Mouse (Mus musculus): ENCODE measurements around the gene Gpr31b.
"Not testable (repeated sequence)": the region's sequence is repeated elsewhere in the genome, so short reads cannot be mapped to it uniquely, and the experiment has no call there.

The Gpr31b gene

DNA sequence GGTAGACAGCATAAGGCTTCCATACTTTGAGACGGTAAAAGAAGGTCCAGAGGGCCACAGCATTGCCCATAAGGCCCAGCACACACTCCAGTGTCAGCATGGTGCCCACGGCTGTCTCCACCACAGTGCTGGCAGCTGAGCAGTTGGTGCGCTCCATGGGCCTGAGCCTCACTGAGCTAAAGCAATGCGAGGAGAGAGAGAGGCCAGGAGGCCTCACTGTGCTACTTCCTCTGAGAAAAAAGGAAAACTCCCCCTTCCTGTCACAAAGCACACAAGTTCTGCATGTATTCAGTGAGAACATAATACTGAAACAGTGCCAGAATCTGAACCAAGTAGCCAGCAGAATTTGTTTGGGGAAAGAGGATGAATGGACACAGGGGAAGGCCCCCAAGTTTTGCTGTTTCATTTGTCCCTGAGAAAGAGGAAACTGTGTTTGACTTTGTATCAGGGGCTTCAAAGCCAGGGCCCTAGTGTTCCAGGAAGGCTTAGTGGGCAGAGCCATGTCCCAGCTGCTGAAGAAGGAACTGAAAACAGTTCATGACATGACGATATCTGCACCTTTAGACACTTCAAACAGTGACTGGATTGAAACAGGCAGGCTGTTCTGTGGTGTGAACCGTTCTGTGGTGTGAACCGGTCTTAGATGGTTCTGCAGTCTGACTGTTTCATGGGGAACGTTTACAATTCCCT, at the start of gene Gpr31b:
Gene Gpr31b (minus strand): TSS at position 173 of the 690 bp plus-strand sequence.
- not testable (repeated sequence) for DNase-seq (ENCODE audit: low read depth, low spot score)

DNA sequence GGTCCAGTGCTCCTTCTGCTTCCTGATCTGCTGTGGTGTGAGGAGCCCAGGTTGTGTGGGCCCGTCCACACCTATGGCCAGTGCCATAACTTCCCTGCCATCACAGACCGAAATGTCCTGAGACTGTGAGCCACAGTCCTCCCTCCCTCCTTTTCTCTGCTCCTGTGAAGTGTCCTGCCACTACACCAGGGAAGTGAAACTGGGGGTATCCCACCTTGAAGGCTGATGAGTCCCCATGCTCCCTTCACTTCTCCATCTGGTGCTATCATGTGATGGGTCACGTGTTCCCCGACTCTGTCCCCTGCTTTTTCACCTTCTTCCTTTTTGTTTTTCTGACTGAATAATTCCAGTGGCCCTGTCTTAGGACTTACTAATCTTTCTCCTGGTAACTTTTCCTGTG, 40.9 kb upstream of the Gpr31b start:
- DNase-seq (ENCODE audit: low read depth, low spot score): not testable (repeated sequence)

DNA sequence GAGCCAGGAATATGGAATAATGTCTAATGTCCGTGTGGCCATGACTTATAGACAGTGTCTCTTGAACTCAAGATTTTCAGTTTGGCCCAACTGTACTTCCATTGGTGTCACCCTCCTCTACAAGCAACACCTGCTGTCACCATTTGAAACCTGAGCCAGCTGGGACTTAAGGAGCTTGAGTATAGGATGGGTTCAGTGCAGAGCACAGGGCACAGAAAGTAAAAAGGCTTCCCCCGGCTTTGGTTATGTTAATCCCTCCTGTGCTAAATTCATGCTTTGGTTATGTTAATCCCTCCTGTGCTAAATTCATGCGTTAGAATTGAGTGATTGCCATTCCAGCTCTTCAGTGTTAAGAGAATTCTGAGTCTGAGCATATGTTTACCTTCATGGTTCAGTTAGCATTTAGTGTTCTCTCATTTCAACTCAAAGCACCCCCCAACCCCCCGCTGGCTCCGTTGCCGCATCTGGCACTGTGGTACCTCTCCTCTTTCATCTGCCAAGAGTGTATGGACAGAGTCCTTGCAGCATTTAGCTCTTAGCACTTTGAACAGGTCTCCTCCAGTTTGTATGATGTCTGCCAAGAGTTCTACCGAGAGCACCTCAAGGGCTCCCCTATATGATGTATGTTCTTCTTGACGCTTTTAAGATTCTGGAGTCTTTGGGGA, 40.1 kb upstream of the Gpr31b start:
- DNase-seq (ENCODE audit: low read depth, low spot score): not testable (repeated sequence)

DNA sequence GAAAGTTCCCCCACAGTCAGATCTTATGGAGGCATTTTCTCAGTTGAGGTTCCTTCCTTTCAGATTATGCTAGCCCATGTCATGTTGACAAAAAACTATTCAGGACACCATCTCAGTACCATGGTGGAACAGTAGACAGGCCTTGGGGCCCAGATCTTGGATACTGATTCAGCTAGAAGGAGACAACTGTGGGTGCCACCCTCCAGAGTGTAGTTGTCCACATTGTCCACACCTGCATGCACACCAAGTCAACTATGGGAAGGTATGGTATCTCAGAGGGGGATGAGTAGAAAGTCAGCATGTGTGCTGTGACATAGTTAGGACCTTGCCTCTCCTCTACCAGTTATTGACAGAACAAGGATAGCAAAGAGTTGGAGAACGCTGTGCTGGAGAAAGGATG, 39.4 kb upstream of the Gpr31b start:
- not testable (repeated sequence) for DNase-seq (ENCODE audit: low read depth, low spot score)

DNA sequence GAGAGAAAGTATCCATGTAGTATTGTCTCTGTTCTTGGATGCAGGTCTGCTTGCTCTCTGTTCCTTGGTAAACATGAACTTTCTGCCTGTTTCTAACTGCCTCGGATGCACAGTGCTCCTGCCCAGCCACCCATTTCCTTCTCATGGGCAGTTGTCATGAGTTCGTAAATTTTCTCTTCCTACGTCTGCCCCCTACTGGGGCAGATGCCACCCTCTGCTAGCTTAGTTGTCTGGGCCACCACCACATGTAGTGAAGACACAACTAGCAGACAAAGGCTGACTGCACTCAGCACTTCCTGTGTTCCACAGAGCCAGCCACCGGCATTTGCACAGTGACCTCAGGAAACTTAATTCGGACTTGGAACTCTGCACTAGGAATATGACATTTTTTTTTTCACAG, 17.1 kb upstream of the Gpr31b start:
- not testable (repeated sequence) for DNase-seq (ENCODE audit: low read depth, low spot score)

DNA sequence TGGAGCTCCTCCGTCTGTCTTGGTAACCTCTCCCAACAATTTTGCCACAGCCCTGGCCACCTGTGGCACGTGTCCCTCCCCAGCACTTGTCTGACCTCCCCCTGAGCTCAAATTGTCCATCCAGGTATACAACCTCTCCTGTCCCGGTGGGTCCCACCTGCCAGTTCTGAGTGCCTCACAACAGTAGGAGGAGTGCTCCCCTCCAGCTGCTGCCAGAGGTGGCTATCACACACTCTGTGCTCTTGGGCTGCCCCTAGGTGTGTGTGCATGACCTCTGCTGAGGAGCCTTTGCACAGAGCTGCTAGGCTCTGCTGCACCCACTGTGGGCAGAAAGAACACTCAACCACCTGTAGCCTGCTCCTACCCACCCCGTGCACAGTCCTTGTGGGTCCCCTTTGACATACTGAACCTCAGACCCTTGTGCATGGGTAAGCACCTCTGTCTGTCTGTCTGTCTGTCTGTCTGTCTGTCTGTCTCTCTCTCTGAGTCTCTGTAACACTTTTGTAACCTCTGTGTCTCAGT, 15.8 kb upstream of the Gpr31b start:
- not testable (repeated sequence) for DNase-seq (ENCODE audit: low read depth, low spot score)

DNA sequence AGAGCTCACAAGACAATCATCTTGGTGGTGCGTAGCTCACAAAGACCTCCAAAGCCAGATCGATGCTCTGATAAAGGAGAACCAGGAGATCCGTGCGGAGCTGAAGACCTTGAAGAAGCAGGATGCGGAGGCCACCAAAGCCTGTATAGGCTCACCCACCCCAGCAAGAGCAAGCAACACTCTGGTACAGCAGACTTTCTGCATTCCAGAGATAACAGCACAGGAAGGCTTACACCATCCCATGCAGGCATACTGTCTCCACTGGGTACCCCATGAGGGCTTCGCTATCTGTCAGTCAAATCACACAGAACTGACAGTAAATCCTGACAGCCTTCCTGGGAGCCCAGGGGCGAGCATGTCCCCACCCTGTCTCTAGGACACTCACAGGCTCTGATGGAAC, 10.8 kb upstream of the Gpr31b start:
- DNase-seq (ENCODE audit: low read depth, low spot score): not testable (repeated sequence)

DNA sequence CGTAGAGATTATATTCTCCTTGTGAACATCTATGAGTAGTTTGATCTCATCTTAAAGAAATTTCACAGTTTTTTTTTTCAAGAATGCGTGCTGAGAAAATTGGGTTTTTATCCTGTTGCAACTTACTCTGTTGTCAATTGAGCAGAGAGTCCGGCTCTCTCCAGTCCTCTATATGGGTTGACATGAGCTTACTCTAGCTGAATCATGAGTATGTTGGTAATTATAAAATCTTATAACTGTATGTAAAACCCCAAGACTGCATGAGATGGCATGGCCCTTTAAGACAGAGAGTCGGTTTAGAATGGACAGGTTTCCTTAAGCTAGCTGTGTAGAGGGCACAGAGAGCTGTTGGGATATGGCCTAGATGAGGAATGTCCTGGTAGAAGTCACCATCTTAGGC, 8.7 kb upstream of the Gpr31b start, which contains the start of gene Tcp10b:
Gene Tcp10b (plus strand): TSS at position 301 of the 400 bp plus-strand sequence.
- DNase-seq (ENCODE audit: low read depth, low spot score): not testable (repeated sequence)

DNA sequence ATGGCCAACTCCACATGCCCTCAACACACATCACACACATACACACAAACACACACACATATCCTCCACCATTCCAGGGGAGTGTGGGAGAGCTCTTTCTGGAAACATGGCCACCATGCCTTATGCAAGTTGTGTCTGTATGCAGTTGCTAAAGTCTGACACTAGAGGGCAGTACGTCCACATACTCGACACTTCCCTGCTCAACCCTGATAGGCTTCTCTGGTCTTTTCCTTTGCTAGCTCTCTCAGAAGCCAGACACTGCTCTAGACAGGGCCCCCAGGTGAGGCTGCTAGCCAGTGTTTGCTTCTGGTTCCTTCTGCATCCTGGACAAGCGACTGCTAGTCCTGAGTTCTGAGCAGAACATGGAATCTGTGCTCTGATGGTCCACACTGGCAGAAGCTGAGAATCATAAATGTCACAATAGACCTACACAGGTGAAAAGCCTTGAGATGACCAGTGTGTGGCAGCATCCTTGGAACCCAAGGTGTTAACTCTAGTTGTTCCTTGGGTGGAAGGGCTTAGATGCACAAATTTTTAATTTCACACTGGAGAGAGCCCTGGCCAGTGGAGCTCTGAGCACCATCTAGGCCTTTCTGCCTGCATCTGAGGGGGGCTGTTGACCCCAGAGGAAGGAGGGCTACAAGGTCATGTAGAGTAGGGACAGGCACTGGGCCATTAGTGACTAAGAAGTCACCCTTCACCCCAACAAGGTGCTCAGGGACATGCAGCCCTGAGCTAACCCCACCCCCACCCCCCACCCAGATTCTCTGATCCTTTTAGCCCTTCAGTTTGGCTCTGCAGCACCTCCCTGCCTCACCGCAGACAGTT, 8.0 kb downstream of the Gpr31b start:
- peak; percentile 73 for DNase-seq (ENCODE audit: low read depth, low spot score)

DNA sequence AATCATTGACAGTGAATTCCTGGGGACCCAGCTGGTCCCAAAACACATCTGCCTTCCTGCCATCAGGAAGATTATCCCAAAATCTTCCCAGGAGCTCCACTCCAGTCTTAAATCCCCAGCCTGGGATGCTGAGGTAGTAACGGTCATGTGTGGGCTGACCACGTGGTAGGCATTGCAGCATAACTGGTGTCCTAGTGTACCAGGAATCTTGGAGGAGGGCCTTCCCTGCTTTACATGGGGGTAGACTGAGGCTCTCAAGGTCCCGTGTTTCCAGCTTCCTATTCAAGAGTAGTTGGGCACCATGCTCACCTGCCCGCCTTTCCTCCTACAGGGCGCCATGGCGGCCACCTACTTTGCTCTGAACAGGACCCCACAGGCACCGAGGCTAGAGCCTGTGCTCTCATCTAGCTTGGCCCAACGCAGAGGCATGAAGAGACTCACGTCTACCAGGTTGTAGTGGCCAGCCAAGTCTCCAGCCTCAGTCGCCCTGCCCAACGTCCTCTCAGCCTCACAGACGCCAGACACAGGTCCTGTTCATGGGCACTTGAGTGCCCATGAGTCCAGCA, 15.4 kb downstream of the Gpr31b start:
- not testable (repeated sequence) for DNase-seq (ENCODE audit: low read depth, low spot score)

DNA sequence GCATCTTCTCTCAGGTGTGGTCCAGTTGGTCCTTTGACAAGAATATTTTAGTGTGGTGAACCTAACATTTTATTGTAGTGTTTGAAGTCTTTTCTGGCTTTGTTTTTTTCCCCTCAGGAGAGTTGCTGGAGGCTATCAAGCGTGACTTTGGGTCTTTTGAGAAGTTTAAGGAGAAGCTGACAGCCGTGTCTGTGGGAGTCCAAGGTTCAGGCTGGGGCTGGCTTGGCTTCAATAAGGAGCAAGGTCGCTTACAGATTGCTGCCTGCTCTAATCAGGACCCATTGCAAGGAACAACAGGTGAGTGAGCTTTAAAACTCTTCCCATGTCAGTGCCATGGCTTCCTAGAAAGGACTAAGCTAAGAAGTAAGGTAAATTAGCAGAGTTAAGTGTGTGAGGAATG, 38.8 kb downstream of the Gpr31b start:
- DNase-seq (ENCODE audit: low read depth, low spot score): no peak

DNA sequence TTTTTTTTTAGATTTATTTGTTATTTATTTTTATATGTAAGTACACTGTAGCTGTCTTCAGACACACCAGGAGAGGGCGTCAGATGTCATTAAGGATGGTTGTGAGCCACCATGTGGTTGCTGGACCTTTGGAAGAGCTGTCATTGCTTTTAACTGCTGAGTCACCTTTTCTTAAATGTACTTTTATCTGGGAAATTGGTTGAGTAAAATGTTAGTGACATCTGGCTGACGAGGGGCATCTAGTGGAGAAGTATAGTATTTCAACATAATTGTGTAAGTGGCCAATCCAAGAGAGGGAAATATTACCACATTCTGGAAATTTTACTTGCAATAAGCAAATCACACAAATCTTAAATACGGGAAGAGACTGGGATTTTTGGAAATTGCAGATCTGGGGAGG, 42.2 kb downstream of the Gpr31b start:
- DNase-seq (ENCODE audit: low read depth, low spot score): peak; percentile 73

DNA sequence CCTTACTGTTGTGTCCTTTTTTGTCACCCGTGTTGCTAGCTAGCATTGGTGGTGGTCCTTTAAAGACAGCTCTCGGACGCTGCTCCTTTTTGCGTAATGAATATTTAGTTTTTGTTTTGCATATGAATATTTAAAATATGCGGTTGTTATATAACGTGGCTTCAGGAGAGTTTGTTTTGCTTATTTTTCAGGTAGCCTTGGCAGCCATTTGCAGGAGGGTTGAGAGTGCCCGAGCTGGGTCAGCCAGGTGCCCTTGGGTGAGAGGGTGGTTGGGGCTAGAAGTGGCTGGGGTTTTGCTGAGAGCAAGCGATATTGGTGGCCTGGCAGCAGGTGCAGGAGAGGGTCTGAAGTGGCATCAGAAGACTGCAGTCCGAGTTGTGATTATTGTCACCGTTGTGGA, 43.6 kb downstream of the Gpr31b start:
- DNase-seq (ENCODE audit: low read depth, low spot score): peak; percentile 54

DNA sequence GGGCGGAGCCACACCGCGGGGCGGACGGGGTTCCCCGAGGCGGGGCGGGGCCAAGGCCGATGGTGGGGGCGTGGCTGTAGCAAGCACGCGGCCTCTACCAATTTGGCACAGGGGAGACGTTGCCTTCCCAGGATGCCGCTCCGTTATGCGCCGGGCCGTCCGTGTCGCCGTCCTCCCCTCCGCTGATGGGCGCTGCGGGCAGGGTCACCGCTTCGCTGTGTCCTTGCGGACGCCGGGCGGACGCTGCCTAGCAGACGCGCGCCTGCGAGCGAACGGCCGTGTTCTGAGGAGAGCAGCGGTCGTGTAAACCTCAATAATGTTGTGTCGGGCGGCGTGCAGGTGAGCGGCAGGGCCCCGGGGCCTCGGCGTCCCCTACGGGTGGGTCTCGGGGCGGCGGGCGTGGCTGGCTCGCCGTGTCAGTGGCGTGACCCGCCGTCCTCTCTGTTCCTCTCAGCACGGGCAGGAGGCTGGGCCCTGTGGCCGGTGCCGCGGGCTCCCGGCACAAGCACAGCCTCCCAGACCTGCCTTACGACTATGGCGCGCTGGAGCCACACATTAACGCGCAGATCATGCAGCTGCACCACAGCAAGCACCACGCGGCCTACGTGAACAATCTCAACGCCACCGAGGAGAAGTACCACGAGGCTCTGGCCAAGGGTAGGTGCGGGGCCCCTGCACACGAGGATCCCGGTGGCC, 44.2 kb downstream of the Gpr31b start:
- DNase-seq (ENCODE audit: low read depth, low spot score): peak; percentile 96

DNA sequence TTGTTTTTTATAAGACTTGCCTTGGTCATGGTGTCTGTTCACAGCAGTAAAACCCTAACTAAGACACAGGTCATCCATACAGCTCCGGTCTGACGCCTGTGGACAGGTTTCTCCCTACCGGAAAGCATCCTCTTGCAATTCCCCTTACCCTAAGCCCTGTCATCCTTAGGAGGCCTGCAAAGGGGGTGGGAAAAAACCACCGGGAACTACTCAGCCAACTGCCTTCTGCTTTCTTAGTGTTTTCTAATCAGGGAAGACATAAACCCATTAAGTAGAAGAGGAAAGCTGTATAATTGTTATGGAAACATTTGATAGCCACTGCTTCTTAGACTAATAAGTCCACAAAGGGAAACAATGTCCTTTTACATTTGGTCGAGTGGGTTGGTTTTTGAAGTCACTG, 45.1 kb downstream of the Gpr31b start:
- no peak for DNase-seq (ENCODE audit: low read depth, low spot score)

DNA sequence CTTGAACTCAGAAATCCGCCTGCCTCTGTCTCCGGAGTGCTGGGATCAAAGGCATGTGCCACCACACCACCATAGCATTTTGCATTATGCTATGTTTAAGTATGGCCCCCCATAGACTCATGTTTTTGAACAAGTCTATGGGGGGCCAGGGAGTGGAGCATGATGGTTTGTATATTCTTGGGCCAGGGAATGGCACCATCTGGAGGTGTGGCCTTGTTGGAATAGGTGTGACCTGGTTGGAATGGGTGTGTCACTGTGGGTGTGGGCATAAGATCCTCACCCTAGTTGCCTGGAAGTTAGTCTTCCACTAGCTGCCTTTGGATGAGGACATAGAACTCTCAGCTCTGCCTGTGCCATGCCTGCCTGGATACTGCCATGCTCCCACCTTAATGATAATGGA, 45.5 kb downstream of the Gpr31b start, which contains the start of gene Sod2:
Gene Sod2 (plus strand): TSS at position 301 of the 400 bp plus-strand sequence.
- DNase-seq (ENCODE audit: low read depth, low spot score): not testable (repeated sequence)

DNA sequence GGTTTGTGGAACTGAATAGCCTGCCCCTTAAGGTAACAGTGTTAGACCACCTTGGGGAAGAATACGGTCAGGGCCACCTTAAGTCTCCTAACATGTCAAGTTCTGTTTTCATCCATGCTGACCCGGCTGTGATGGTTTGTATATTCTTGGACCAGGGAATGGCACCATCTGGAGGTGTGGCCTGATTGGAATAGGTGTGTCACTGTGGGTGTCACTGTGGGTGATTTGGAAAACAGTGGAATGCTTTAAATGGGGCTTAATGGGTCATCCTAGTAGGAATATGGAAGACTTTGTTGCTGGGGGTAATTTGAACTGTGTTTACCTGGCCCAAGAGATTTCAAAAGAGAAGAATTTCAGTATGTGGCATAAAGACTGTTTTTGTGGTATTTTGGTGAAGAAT, 47.7 kb downstream of the Gpr31b start:
- DNase-seq (ENCODE audit: low read depth, low spot score): not testable (repeated sequence)

DNA sequence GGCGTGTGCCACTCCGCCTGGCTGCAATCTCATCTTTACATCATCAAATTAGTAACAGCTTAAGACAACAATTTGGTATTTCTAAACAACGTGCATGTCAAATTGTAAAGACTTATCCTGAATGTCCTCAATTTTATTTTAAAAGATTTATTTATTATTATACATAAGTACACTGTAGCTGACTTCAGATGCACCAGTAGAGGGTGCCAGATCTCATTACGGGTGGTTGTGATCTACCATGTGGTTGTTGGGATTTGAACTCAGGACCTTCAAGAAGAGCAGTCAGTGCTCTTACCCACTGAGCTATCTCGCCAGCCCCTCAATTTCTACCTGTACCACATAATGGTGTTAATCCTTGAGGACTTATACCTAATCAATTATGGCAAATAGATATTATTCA, 49.9 kb downstream of the Gpr31b start:
- DNase-seq (ENCODE audit: low read depth, low spot score): peak; percentile 36
